Mouse (Mus musculus) NIH3T3 (cell line): ENCODE results near the gene Nat8f4.
A peak's percentile ranks its signal among the peaks of the same experiment; 100 is the strongest.
"Not testable (repeated sequence)": the region's sequence is repeated elsewhere in the genome, so short reads cannot be mapped to it uniquely, and the experiment has no call there.

Source experiments
- DNase-seq: peaks from one replicate; pipeline ENCODE4 v3.0.0-alpha.2; 2012; ENCODE audit warnings: low read depth

Gene Nat8f4

GRCm38 (mm10) chr6:85898596-85899475 is 5.8 kb downstream of the Nat8f4 start:
- not testable (repeated sequence) for DNase-seq

DNA sequence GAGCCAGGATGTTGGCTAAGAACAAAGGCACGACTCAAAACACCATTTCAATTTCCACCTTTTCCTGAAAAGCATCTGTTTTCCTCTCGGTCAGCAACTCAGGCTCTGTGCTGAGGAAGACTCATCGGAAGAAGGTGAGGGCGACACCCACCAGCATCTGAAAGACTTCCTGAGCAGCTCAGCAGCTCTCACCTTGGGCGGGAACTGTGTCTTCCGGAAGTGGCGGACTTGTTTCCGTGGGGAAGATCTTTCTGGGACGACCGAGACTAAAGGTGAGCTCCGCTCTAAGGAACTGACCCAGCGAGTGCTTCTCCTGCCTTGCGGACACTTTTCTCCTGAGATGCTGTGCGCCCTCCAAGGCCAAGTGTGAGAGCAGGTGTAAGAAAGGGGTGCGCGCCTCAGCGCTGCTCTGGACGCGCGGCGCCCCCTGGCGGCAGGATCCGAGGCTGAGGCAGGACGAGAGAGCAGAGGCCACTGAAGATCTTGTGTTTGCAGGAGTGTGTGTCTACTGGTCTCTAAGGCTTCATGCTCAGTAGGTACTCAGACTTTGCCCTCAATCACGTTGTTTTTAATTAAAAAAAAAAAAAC is 9.5 kb downstream of the Nat8f4 start:
- DNase-seq, result peak; percentile 20

DNA sequence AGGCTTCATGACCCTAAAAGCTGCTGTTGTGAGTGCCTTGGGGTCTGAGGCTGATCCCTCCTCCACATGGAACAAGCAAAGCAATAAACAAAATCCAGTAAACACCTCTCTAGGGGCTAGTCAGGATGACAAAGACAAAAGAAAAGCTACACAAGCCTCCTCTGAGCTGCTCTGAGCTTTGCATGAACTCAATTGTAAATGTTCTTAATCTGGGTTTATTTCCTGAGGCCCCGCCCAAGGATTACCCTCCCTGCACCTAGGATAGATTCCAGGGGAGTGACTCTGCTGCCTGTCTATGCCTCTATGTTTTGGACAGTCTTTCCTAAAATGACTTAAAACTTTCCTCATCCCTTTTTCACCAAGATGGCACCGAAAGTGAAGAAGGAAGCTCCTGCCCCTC is 15.7 kb downstream of the Nat8f4 start:
- no peak for DNase-seq

DNA sequence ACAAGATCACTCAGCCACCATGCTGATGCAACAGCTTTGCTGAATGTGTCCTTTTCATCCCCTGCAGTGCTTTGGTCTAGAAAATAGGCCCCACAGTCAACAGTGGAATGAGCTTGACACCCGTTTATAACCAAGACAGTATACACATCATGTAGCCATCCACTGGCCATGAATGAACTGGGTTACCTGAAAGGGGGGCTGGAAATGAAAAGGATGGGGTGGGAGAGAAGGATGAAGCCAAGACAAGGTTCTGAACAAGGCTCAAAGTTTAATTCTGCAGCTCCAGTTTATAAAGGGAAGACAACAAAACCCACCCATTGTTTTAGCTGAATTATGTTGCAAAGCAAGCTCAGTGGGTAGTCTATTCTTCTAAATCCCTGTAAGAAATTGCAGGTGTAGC is 20.4 kb downstream of the Nat8f4 start:
- DNase-seq, result no peak

DNA sequence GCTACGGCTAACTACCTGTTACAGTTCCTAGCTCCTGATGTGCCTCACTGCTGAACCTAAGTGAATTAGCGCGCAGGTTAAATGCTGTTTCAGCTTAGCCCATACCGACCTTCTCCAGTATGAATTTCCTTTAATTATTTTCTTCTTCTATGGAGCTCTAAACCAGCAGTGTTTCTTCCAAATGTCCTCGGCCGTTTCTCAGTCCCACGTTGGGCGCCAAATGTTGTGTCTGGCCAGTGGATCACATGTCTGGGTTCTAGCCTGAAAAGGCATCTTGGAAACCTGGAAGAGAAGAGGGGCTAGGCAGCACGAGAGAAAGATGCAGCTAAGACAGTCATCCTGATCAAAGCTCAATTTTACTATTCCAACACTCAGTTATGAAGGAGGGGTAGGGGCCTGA is 21.4 kb downstream of the Nat8f4 start:
- not testable (repeated sequence) for DNase-seq

GRCm38 (mm10) chr6:85869006-85869405 is 35.7 kb downstream of the Nat8f4 start, which contains the start of gene Nat8f2:
Gene Nat8f2, minus strand, starts transcription at chr6:85869158.
- not testable (repeated sequence) for DNase-seq

DNA sequence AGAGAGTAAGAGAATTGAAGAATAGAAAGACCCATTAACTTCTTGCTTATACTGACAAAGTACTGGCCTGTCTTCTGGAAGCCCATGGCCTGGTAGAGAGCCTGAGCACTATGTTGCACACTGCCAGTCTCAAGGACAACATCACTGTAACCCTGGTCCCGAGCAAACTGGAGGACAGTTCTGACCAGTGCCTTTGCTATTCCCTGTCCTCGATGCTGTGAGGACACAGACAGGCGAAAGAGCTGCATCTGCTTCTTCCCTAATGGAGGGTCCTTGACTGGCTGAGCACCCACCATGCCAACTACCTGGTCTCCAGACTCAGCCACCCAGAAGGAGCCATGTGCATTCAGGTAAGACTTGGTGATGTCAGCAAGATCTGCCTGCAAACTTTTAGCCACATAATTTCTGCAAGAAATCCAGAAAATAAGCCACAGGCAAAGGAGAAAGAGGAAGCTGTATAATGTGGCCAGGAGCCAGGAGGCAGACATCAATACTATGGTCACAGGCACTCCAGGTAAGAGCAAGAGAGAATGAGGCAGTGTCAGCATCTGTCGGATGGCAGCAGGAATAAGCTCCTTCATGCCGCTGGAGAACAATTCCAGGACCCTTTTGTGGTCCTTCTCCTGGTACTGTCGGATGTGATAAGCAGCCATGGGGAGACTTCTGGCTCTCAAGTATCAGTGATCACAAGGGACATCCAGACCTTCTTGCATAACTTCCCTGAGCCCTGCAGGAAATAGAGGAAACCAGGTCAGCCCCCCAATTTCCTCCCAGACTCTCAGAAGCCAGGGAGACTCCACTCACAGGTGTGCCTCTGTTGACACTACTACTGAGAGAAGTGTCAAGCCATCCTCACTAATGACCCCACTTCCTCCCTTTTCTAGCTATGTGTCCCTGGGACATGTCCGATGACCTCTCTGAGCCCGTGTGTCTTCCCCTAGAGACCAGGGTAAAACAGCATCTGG is 36.7 kb downstream of the Nat8f4 start:
- DNase-seq, result no peak

DNA sequence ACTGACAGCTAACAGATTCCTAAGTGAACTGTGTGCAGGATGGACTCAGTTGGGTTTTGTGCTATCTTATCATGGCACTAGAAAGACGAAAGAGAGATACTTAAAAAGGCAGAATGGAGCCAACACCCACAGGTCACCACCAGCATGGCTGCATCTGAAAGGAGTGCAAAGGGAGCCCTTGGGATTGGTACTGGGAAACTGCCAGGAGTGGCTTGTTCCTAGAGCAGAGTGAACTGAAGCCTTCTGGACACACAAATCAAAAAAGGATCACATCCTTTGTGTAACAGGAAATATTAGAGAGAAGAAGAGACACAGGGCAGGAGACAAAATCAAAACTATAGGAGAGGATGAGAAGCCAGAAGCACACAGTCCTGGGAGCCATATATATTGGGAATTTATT is 37.7 kb downstream of the Nat8f4 start:
- not testable (repeated sequence) for DNase-seq

DNA sequence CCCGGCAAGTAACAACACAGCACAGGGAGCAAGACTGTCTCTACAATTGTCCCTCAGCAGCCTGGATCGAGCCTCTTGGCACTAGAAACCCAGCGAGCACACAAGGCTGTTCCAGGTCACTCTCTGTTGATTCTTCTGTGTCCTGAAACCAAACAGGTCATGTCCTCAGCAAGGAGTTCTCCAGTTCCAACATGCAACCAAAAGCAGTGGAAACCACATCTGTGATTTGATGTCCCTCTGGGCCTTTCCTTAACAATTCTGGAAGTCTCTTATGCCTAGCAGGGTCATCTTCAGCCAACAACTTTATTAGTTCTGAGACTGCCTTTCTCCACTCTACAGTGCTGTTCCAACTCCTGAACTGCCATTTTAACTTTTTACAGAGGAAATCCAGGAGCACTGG is 38.5 kb downstream of the Nat8f4 start:
- not testable (repeated sequence) for DNase-seq

- DNase-seq, result peak; percentile 39
Measured at GRCm38 (mm10) chr6:85864900-85865639, 39.6 kb downstream of the Nat8f4 start.

GRCm38 (mm10) chr6:85863840-85864239 is 40.8 kb downstream of the Nat8f4 start:
- DNase-seq, result no peak

- no peak for DNase-seq
Measured at GRCm38 (mm10) chr6:85863136-85863535, 41.5 kb downstream of the Nat8f4 start.

DNA sequence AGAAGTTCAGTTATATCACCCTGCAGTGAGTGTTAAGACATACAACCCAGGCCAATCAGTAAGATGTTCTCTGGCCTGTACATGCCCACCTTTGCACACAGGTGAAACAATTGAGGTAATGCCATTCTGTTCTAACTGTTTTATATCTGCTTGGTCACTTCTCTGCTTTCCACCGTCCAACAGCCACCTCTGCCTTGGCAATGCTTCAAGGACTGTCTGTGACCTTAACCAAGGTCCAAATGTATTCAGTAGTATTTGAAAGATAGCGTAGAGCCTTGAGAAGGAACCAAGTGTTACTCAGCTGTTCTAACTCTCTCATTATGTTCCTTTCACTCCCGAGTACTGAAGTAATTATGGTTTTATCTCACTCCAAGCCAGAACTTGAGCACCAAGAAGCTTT is 42.1 kb downstream of the Nat8f4 start:
- no peak for DNase-seq

DNA sequence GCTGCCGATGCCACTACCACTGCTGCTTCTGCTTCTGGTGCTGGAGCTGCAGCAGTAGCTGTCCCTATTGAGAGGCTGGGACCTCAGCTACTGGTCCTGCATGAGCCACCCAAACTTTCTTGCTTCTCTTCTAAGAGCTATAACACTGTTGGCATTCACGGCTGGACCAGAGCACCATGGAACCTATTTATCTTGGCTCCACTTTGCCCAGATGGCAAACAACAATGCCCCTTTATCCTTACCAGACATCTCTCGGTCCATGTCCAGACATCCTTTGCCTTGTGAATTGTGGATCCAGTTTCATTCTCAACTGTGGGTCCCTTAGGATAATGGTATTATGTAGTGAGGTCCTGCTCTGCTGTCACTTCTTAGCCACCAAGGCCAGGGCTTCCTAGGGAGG is 43.4 kb downstream of the Nat8f4 start:
- DNase-seq, result no peak

DNA sequence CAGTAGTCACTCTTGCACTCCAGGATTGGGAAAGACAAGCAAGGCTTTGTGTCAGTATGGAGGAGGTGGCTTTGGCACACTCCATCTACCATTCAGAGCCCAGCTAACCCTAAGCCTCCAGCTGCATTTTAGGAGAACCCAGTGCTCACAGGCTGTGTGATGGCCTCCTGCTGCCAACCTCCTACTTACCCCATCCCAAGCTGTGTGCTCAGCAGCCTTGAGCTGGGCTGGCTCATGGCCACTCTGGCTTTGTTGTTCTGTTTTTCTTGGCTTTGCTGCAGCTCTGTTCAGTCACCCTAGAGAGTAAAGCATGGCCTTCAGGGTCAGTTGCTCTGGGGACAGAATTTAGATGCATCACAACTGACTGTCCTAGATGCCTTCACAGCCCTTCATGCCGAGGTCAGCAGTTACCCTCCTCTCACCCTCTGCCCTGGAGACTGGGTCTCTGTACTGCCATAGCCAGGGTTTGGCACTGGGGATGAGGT is 48.4 kb downstream of the Nat8f4 start:
- peak; percentile 75 for DNase-seq

DNA sequence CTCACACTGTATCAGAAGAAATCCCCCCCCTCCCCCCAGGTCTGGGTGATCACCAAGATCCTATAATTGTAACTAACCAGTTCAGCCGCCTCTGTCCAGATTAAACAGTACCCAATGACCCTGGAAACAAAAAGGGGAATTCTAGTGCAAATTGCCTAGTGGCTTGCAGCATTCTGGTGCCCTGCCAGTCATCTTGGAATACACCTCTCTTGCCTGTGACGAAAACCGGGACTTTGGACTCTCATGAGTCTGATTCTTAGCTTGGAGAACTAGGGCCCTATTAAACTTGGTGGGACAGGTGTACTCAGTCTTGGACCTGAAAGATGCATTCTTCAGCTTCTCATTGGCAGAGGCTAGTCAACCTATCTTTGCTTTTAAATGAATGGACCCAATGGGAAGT is 51.2 kb downstream of the Nat8f4 start:
- no peak for DNase-seq

DNA sequence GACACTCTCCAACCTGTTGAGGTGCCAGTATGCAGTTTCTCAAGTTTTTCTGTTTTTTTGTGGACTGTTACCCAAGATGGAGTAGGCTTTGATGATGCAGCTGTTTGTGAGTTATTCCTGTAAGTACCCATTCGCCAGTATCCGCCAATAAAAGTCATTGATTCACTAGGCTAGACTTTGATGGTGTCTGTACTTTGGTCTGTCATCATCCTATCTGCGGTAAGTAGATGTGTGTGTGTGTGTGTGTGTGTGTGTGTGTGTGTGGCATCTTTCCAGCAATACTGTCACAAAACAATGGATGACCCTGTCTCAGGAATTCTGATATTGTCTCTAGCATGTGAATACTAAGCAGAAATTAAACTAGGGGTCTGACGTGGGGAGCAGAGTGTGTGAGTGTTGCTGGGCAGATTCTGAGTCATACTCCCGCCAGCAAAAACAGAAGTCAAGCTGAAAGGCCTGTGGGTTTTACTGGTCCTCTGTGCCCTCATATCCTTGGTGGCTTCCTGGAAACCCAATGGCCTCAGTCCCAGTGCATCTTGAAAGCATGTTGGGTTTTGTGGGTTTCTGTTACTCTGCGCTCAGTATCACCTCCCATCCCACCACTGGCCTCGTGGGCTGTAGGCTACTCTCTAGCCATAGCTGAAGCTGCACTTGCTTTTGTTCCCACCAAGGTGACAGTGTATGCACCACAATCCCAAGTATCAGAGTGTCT is 53.5 kb downstream of the Nat8f4 start:
- DNase-seq, result no peak

GRCm38 (mm10) chr6:85849240-85849639 is 55.4 kb downstream of the Nat8f4 start:
- no peak for DNase-seq
